Mouse (Mus musculus) stomach, embryonic 16.5 days (tissue): ENCODE data around the gene Agap2. TPM values are rescaled to one million over a fixed set of nuclear protein-coding genes. Genes with fewer than 3 reads are reported as not detected.

Source experiments
- ATAC-seq: fragments of 200-750 bp; cut with Nextera tagmentation; 2 replicates; pipeline ENCODE4 v1.8.0; 2017; ENCODE audit warnings: moderate number of reproducible peaks, moderate TSS enrichment; ENCODE audit not compliant: insufficient read depth, low FRiP score
- H3K27ac ChIP-seq: fragments of 300-500 bp; sonication (generic); 2 replicates; pipeline ENCODE4 v1.5.1; 2014; ENCODE audit warnings: low read length
- H3K27me3 ChIP-seq: fragments of 300-500 bp; sonication (generic); 2 replicates; pipeline ENCODE4 v1.6.1; 2014; ENCODE audit warnings: low read length, control low read depth, mixed read lengths; ENCODE audit not compliant: control insufficient read depth, insufficient read depth
- H3K36me3 ChIP-seq: fragments of 300-500 bp; sonication (generic); 2 replicates; pipeline ENCODE4 v1.6.1; 2014; ENCODE audit warnings: low read length; ENCODE audit not compliant: control insufficient read depth, insufficient read depth
- H3K4me1 ChIP-seq: fragments of 300-500 bp; sonication (generic); 2 replicates; pipeline ENCODE4 v1.6.1; 2014; ENCODE audit warnings: low read length, control low read depth, mixed read lengths; ENCODE audit not compliant: control insufficient read depth, insufficient read depth
- H3K4me2 ChIP-seq: fragments of 300-500 bp; sonication (generic); 2 replicates; pipeline ENCODE4 v1.6.1; 2014; ENCODE audit warnings: low read depth, low read length, mixed read lengths
- H3K4me3 ChIP-seq: fragments of 300-500 bp; sonication (generic); replicated peaks from 2 replicates; pipeline ENCODE4 v1.5.1; 2014; ENCODE audit warnings: mild to moderate bottlenecking, low read length
- H3K9ac ChIP-seq: fragments of 300-500 bp; sonication (generic); 2 replicates; pipeline ENCODE4 v1.6.1; 2014; ENCODE audit warnings: low read length
- H3K9me3 ChIP-seq: fragments of 300-500 bp; sonication (generic); replicated peaks from 2 replicates; pipeline ENCODE4 v1.6.1; 2016; ENCODE audit warnings: low read length, control low read depth; ENCODE audit not compliant: control insufficient read depth
- WGBS: fragments of 180-500 bp; shearing (Covaris S2); extraction: QIAGEN DNeasy Blood & Tissue Kit; methylation state at CpG from one replicate; pipeline ENCODE4 v1.1.7; 2014; 5-methylcytosine and 5-hydroxymethylcytosine counted together
- polyA plus RNA-seq: library from polyadenylated mRNA; unstranded; fragments of >200 nt; fragmentation: Nextera tagmentation; extraction: Ambion mirVana; gene quantifications from 2 replicates; pipeline ENCODE4 v1.2.1, GENCODE M21; 2015

Gene Agap2
- polyA plus RNA-seq: 0.09 and 0.62 TPM in 2 replicates

- 0 out of 2 replicates have a peak within 1 kb of the TSS, but pooled peaks have one; percentile 2 for H3K9ac ChIP-seq
- H3K4me2 ChIP-seq: no peak within 1 kb of the TSS
- no peak for ATAC-seq
- H3K4me3 ChIP-seq: no peak within 1 kb of the TSS
- 57% methylated on average over 9 of the region's 9 CpGs for WGBS
- peaks cover 44% of the 10 kb centered on the region for H3K27me3 ChIP-seq
- no peak within 1 kb of the TSS for H3K27ac ChIP-seq
- H3K9me3 ChIP-seq: no peaks in the 10 kb centered on the region
- peaks cover 20% of the 10 kb centered on the region for H3K4me1 ChIP-seq
- no peaks in the 10 kb centered on the region for H3K36me3 ChIP-seq
These were observed at the start of gene Agap2 for GRCm38 (mm10) chr10:127075080-127075479. Gene Agap2, plus strand, starts transcription at chr10:127075284.

GRCm38 (mm10) chr10:127030336-127031296 lies 44.5 kb upstream of the Agap2 start, which contains the start of gene Tsfm:
Gene Tsfm, minus strand, starts transcription at chr10:127030840.
- Histone ChIP-seq H3K36me3 (peaks cover 13% of the 10 kb centered on the region; the same call in 1 of the 2 replicates), H3K4me2 (peak within 1 kb of the TSS; percentile 81), H3K4me3 (peak within 1 kb of the TSS; percentile 87), H3K9ac (peak within 1 kb of the TSS; percentile 89), H3K9me3 (no peaks in the 10 kb centered on the region), H3K4me1 (no peaks in the 10 kb centered on the region), H3K27me3 (no peaks in the 10 kb centered on the region), H3K27ac (peak within 1 kb of the TSS; percentile 73)
- ATAC-seq: peak; percentile 90
- WGBS: 5% methylated on average over 56 of the region's 56 CpGs

- no peak overlapping the region for H3K27ac ChIP-seq
- no peak overlapping the region for H3K4me3 ChIP-seq
- WGBS: 71% methylated on average over 8 of the region's 8 CpGs
- H3K9ac ChIP-seq: no peak overlapping the region
- H3K4me2 ChIP-seq: no peak overlapping the region
- H3K9me3 ChIP-seq: no peaks in the 10 kb centered on the region
- H3K36me3 ChIP-seq: 0 out of 2 replicates have a peak, but pooled peaks cover 2% of the 10 kb centered on the region
- H3K4me1 ChIP-seq: no peaks in the 10 kb centered on the region
- ATAC-seq: no peak
- H3K27me3 ChIP-seq: no peaks in the 10 kb centered on the region
These were observed 41.8 kb upstream of the Agap2 start for GRCm38 (mm10) chr10:127033301-127033741.

- Histone ChIP-seq H3K9me3 (no peaks in the 10 kb centered on the region), H3K4me1 (no peaks in the 10 kb centered on the region), H3K27ac (no peak overlapping the region), H3K9ac (no peak overlapping the region), H3K36me3 (no peaks in the 10 kb centered on the region), H3K27me3 (no peaks in the 10 kb centered on the region), H3K4me2 (no peak overlapping the region), H3K4me3 (no peak overlapping the region)
- 82% methylated on average over 12 of the region's 12 CpGs for WGBS
- ATAC-seq: no peak
These were observed 38.8 kb upstream of the Agap2 start for GRCm38 (mm10) chr10:127036273-127036672.

- no peaks in the 10 kb centered on the region for H3K9me3 ChIP-seq
- H3K27me3 ChIP-seq: no peaks in the 10 kb centered on the region
- H3K4me2 ChIP-seq: no peak overlapping the region
- no peaks in the 10 kb centered on the region for H3K36me3 ChIP-seq
- H3K9ac ChIP-seq: no peak overlapping the region
- no peak overlapping the region for H3K4me3 ChIP-seq
- H3K27ac ChIP-seq: no peak overlapping the region
- ATAC-seq: no peak
- WGBS: 75% methylated on average over 12 of the region's 12 CpGs
- H3K4me1 ChIP-seq: peaks cover 3% of the 10 kb centered on the region; the same call in 1 of the 2 replicates
These were observed 37.4 kb upstream of the Agap2 start for GRCm38 (mm10) chr10:127037641-127038040.

GRCm38 (mm10) chr10:127040569-127041214 lies 34.4 kb upstream of the Agap2 start:
- H3K27ac ChIP-seq: peak overlapping the region; percentile 77

GRCm38 (mm10) chr10:127041274-127041766 lies 33.8 kb upstream of the Agap2 start, which contains the start of the genes Mettl1 and Eef1akmt3:
Gene Mettl1, plus strand, starts transcription at chr10:127041414.
Gene Eef1akmt3, minus strand, starts transcription at chr10:127041513.
- peak within 1 kb of the TSS; percentile 92 for H3K4me3 ChIP-seq
- whole genome bisulfite sequencing: under 1% methylated on average over 28 of the region's 28 CpGs
- peak within 1 kb of the TSS; percentile 77 for H3K27ac ChIP-seq

More at GRCm38 (mm10) chr10:127040569-127041214, 34.4 kb upstream of the Agap2 start:
- ATAC-seq: no peak
- Histone ChIP-seq H3K9me3 (no peaks in the 10 kb centered on the region), H3K4me3 (peak overlapping the region; percentile 92), H3K9ac (peak overlapping the region; percentile 85), H3K4me1 (peaks cover 7% of the 10 kb centered on the region; the same call in 1 of the 2 replicates), H3K4me2 (peak overlapping the region; percentile 98), H3K27me3 (no peaks in the 10 kb centered on the region), H3K36me3 (0 out of 2 replicates have a peak, but pooled peaks cover 2% of the 10 kb centered on the region)
- WGBS: 2% methylated on average over 20 of the region's 20 CpGs

DNA sequence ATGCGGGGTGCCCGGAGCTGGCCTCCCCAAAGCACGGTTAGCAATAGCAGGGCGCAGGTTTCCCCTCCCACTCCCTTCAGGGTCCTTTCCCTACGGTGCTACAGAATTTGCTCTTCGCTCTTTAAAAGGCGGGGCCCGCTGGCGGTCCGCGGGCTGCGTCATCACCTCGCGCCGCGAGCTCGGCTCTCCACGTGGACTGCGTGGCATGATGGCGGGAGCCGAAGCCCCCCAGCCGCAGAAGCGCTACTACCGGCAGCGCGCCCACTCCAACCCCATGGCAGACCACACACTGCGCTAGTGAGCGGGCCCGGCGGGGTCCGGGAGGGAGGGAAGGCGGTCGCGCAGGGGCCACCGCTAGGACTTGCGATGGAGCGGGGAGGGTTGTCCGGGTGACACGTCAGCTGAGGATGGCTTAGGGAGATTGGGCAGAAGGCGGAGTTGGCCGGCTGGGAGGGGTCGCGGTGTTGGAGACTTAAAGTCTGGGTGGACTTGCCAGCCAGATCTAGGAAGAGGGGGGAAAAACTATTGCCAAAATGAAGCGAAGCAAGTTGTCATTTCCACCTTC lies 33.2 kb upstream of the Agap2 start:
- H3K4me3 ChIP-seq: peak overlapping the region; percentile 92
- H3K9ac ChIP-seq: peak overlapping the region; percentile 85
- under 1% methylated on average over 44 of the region's 44 CpGs for WGBS
- H3K4me1 ChIP-seq: peaks cover 7% of the 10 kb centered on the region; the same call in 1 of the 2 replicates
- peak; percentile 85 for ATAC-seq
- 0 out of 2 replicates have a peak, but pooled peaks cover 2% of the 10 kb centered on the region for H3K36me3 ChIP-seq
- no peaks in the 10 kb centered on the region for H3K27me3 ChIP-seq
- H3K27ac ChIP-seq: peak overlapping the region; percentile 77
- peak overlapping the region; percentile 98 for H3K4me2 ChIP-seq
- no peaks in the 10 kb centered on the region for H3K9me3 ChIP-seq

More at GRCm38 (mm10) chr10:127041274-127041766, 33.8 kb upstream of the Agap2 start, which contains the start of the genes Mettl1 and Eef1akmt3:
- no peaks in the 10 kb centered on the region for H3K27me3 ChIP-seq
- H3K4me1 ChIP-seq: peaks cover 7% of the 10 kb centered on the region; the same call in 1 of the 2 replicates
- 0 out of 2 replicates have a peak, but pooled peaks cover 2% of the 10 kb centered on the region for H3K36me3 ChIP-seq
- peak within 1 kb of the TSS; percentile 85 for H3K9ac ChIP-seq
- peak within 1 kb of the TSS; percentile 98 for H3K4me2 ChIP-seq
- peak; percentile 65 for ATAC-seq
- no peaks in the 10 kb centered on the region for H3K9me3 ChIP-seq
